Mouse (Mus musculus) urinary bladder, adult 2 months (tissue): ENCODE results near the gene Vtn. TPM values are rescaled to one million over a fixed set of nuclear protein-coding genes. Genes with fewer than 3 reads are reported as not detected.

Source experiments
- DNase-seq: peaks from one replicate; pipeline ENCODE4 v3.0.0; 2022; ENCODE audit warnings: low spot score
- polyA plus RNA-seq: library from polyadenylated mRNA; depleted of rRNA; stranded (reverse); fragments of >200 nt; gene quantifications from 2 replicates; pipeline ENCODE4 v1.2.3, GENCODE M21; 2012; rRNA removed

Vtn gene
- polyA plus RNA-seq: 3.6 and 4.4 TPM in 2 replicates

- no peak for DNase-seq
These were observed at the start of gene Vtn for GRCm38 (mm10) chr11:78499004-78499403. TSS of gene Vtn (plus strand) at chr11:78499091.

- no peak for DNase-seq
These were observed 48.6 kb upstream of the Vtn start for GRCm38 (mm10) chr11:78450337-78450736.

DNA sequence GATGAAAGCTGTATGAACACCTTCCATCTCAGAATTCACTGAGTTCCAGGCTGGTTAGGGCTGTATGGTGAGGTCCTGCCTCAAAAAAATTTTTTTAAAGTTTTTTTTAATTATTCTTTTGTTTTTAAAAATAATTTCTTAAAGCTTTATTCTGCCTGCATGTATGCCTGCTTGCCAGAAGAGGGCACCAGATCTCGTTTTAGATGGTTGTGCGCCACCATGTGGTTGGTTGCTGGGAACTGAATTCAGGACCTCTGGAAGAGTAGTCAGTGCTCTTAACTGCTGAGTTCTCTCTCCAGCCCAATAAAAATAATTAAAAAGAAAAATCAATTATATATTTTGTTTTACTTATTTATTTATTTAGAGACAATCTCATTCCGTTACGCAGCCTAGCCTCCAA lies 45.2 kb upstream of the Vtn start:
- DNase-seq: no peak

DNA sequence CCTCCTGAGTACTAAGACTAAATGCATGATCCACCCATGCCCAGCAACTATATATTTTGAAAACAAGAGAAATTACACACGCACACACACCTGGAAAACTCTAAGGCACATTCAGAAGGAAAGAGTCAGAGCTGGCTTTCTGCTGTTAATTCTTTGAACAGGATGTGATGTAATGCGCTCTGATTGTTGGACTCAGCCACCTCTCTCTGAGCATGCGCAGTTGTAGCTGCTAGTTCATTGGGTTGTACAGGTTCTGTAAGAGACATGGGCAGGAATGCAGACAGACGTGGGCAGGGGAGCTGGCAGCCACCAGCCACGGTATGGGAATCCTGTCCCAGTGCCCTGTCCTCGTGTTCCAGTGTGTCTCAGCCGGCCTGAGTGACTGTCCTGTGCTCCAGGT lies 44.6 kb upstream of the Vtn start:
- no peak for DNase-seq

DNA sequence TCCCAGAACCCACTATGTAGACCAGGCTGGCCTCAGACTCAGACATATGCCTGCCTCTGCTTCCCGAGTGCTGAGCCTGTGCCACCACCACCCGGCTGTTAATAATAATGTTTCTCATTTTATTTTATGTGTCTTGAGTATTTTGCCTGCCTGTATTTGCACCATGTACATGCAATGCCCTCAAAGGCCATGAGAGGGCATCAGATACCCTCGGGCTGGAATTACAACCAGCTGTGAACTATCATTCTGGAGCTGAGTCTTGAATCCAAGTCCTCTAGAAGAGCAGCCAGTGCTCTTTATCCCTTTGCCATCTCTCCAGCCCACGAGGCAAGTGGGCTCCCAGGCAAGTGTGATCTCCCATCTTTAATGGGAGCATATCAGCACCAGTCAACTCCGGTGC lies 43.6 kb upstream of the Vtn start:
- DNase-seq: no peak

DNA sequence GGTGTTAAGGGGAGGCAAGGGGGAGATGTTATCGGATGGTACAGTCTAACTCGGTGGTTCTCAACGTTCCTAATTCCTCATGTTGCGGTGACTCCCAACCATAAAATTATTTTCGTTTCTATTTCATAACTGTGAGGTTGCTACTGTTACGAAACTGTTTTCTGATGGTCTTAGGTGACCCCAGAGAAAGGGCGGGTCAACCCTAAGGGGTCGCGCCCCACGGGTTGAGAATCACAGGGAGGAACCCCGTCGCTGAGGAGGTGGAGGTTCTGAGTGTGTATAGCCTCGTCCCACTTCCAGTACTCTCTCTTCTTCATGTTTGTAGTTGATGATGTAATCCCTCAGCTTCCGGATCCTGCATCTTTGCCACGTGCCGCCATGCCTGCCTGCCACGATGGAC lies 40.2 kb upstream of the Vtn start:
- no peak for DNase-seq

DNA sequence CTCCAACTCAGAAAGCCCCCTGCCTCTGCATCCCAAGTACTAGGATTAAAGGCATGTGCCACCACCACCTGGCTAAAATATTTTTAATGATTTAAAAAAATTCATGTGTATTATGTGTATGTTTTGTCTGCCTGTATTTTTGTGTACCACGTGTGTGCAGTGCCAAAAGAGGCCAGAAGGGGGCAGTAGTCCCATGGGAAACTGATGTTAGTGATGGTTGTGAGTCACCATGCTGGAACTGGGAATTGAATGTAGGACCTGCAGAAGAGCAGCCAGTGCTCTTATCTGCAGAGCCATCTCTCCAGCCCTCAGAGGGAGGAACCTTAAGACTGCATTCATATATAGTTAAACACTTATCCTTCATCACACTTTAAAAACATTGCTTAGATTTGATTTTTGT lies 37.0 kb upstream of the Vtn start:
- no peak for DNase-seq

- DNase-seq: no peak
These were observed 36.2 kb upstream of the Vtn start for GRCm38 (mm10) chr11:78462669-78463068.

DNA sequence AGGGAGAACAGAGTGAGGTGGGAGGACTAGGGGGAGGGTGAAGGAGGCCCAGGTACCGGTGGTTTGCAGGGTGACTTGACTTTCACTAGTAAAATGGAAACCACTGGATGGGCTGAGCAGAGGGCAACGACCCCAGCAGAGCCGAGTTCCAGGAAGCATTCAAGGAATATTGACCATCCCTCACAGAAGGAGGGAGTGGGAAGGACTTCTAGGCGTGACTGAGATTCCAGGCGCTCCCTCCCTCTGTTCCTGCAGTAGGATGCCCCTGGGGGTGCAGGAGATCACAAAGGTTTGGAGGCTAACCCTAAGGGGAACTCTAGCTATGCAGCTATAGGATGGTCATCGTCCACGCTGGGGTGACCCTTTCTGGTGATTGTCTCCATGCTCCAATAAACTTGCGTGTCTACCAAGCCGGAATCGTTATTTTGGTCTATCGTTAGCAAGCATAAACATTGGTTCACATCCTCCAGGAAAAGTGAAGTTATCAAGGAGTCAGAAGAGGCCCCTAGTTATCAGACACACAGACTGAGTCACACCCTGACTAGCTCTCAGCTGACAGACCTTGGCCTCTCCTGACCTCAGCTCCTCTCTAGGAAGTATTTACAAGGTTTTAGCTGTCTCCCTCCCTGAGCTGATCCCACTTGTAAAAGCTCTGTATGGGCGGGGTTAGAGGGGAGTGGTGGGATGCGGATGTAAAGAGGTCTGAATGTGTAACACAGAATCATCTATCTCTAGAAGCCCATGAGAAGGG lies 35.4 kb upstream of the Vtn start:
- DNase-seq: no peak

DNA sequence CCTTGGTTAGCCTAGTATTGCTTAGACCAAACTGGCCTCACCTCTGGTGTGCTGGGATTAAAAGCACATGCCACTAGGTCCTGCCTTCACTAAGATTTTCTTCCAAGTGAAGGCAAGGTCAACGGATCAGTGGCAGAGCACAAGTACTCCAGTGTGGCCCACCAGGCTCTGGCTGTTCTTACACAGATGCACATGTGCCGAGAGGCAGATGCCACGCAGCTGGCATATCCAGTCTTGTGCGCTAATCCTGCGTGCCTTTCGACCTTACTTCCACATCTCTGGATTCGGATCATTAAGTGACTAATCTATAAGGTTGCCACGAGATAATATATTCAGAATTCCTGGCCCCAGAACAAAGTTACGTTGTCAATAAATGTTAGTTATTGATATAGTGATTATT lies 33.8 kb upstream of the Vtn start:
- no peak for DNase-seq

DNA sequence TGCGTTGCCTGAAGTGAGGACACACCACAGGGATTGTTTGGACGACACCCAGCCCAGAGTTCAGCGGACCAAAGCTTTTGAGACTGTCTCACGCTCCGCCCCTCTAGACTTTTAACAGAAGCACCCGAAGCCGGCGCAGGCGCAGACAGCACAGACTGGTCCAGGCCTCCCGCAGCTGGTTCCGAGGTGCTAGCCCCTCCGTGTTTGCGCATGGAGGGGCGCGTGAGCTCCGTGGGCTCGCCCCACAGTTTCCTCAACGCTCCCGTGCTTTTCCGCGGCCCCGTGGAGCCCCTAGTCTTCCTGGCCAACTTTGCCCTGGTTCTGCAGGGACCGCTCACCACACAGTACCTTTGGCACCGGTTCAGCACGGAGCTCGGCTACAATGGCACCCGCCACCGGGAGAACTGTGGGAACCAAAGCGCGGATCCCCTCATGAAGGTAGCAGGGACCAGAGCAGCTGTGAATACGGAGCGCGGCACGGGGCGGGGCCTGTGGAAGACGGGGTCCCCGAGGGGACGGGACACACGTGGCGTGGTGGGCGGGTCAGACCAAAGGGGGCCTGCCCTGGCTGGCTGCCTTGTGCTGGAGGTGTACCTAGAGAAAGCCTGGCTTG lies 33.2 kb upstream of the Vtn start, which contains the start of gene Slc46a1:
Slc46a1 (plus strand) TSS at position 130 of the 613 bp plus-strand sequence.
- peak; percentile 62 for DNase-seq

GRCm38 (mm10) chr11:78466242-78466912 lies 32.5 kb upstream of the Vtn start:
- no peak for DNase-seq

DNA sequence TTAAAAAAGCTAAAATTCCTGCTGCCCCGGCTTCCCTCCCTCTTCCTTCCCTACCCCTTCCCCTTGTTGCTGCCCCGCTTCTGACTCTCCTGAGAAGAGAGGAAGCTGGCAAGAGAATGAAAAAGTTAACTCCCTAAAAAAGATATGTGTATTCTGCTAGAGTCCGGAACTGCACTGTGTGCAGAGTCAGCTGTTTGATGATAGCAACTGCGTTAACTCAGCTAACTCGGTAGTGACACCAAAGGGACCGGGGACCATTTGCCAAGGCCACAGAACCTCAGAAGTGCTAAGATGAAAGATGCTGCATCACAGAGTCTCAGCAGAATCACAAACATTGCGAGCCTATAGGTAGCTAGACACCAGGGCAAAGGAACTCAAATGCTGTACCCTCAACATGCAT lies 31.4 kb upstream of the Vtn start:
- no peak for DNase-seq

GRCm38 (mm10) chr11:78467932-78468331 lies 31.0 kb upstream of the Vtn start:
- no peak for DNase-seq

DNA sequence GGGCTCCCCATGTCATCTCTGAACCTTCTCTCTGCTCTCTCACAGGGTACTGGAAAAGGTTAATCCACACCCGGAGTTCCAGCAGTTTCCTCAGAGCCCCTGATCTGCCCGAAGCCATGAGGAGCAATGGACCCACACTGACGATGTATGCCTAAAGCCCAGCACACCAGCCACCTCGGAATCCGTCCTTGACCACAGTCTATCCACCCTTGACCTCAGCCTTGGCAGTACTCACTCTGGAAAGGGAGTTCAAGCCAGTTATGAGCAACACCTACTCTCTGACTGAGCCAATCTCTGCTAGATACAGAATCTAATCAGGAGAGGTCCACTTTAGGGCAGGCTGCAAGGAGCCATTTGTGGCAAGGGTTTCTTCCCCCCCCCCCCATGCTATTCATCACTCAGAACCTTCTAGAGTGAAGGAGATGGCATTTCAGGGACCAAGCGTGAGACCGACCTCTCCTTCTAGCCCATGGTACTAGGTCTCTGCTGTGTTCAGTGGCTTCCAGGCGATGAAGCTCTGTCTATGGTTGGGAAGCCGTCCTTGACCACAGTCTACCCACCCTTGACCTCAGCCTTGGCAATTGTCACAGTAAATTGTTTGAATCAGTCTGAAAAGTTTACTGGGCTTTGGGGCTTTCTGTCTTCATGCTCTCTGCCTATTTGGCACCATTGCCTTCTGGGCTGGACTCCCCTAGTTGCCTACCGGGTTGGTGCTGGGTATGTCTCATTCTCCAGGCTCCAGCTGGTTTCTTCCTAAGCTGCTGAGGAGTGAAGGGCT lies 27.4 kb upstream of the Vtn start:
- no peak for DNase-seq

DNA sequence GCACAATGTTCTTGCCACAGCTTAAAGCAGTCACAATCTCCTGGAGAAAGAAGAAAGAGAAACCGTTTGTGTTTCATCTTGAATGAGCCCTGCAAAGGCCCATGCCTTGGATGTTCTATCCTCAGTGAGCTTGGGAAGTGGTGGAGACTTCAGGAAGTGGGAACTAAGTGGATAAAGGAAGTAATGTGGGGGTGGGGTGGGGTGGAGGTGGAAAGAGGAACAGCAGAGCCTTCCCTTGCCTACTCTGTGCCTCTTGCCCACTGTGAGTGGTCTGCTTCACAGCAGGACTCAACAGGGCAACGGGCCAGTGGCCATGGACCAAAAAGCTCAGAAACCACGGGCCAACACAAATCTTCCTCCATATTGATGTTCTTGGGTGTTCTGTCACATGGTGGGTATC lies 23.6 kb upstream of the Vtn start:
- no peak for DNase-seq

DNA sequence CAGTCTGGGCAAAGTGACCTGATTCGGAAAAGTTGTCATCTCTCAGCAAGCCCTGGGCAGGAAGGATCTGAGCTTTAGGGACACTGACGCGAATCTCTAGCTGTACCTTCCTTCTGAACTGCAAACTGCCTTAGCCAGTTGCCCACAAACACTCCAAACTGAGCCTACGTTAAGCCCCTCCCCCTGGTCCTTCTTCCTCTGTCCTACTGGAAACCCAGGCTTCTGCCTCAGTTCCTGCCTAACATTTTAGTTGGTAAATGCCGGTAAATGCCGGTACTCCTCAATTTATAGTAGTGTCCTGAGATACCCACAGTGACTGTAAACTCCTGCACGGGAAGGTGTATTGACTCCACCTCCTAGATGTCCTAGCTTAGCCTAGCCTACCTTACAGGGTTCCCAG lies 15.3 kb upstream of the Vtn start:
- no peak for DNase-seq

DNA sequence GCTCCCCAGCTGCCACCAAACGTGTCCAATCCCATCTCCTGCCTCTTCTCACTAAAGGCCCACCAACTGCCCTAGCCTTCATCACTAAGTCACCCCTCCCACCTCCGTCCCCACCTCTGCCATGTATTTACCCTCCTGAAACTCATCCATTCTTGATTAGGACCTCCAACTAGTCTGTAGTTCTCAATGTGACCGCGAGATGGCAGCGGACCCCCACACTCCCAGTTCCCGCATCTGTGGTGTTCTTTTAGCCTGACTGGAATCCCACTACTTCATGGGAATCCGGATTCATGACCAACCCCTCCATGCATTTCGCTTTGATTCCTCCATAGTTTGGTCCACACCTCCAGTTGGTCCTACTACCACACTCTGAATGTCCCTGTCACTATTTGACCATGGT lies 10.7 kb upstream of the Vtn start:
- no peak for DNase-seq

GRCm38 (mm10) chr11:78490781-78491241 lies 8.1 kb upstream of the Vtn start:
- DNase-seq: no peak

DNA sequence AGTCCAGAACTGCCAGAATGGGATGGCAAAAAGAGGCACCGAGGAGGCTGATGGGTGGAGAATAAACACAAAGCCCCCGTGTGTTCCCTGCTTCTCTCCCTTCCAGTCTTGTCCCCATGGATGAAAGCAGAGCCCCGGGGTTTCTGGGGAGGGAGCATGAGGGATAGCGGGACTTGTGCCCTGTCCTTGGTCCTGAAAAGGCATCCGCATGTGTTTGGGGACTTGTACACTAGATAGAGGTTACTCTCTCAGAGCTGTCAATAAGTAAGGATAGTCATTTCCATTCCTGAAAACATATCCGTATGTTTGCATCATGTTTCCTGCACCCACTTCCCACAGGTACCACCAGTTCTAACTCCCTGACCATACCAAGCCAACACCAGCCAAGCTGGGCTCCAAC lies 3.0 kb upstream of the Vtn start:
- DNase-seq: no peak

- DNase-seq: no peak
These were observed 1.8 kb upstream of the Vtn start for GRCm38 (mm10) chr11:78497071-78497541.
